Mouse (Mus musculus) megakaryocyte, embryonic 14.5 days (primary cell): Measurements from ENCODE around the gene Ccdc190.

ENCODE experiments used
- FLI1 ChIP-seq: IDR thresholded peaks from 2 replicates; pipeline ENCODE4 v1.6.1; 2012; ENCODE audit warnings: low read length, inconsistent platforms, mixed read lengths
- GATA1 ChIP-seq: IDR thresholded peaks from 3 replicates; pipeline ENCODE4 v1.6.1; 2012; ENCODE audit warnings: mixed read lengths, low read length, inconsistent platforms, borderline replicate concordance

DNA sequence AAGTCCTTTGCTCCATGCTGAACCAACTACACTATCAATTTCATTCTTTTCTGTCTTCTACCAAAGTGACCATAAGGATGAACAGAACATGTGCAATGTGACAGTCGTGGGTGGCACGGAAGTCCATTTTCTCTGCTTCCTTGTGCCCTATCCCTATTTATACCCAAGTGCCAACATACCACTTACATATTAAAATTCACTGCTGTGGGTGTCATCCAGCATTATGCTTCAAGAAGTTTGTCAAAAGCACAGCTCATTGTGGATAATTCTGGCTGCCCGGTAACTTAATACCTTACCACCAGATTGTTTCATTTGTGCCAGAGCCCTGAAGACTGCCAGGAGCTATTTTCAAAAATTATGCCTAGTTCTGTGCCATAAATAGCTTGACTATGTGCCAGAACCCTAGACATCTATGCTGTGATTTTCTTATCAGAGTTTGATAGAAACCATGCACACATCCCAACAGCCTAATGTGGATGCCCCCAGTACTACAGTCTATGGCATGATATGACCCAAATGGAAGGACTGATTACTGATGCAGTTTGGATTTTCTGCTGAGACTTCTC, 27.6 kb upstream of the Ccdc190 start:
- TF ChIP-seq GATA1 (no peak), FLI1 (no peak)
